Mouse (Mus musculus) E14TG2a.4 (cell line): ENCODE measurements at regions not wholly inside any gene's neighbourhood (a gene's known extent, or its start where the extent isn't known, plus 50 kb on each side); places are given as distances from the start of the nearest gene placed in this dataset.

Experiments
- CTCF ChIP-seq: conservative IDR thresholded peaks from 2 replicates; pipeline ENCODE4 v1.5.1; 2014; ENCODE audit warnings: low read length
- NANOG ChIP-seq: IDR thresholded peaks from 2 replicates; pipeline ENCODE4 v1.6.1; 2014; ENCODE audit warnings: borderline replicate concordance, low read length, mixed read lengths
- POU5F1 ChIP-seq: IDR thresholded peaks from 2 replicates; pipeline ENCODE4 v1.6.1; 2014; ENCODE audit warnings: low read length, borderline replicate concordance

DNA sequence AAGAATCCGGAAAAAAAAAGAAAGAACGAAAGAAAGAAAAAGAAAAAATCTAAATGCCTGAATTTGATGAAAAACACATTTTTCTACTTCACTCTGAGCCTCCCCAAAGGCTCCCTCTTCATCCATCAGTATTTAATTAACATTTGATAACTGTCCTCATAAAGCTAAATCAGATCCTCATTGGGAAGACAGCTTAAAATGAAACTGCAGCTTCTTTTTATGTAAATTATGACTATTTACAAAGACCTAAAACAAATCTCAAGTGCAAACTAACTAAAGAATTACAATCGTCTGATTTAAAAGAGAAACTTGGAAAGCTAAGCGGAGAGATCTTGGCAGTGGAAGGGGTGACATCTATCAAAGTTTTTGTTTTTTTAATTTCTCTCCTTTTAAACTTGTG lies 481.4 kb upstream of the Intu start:
- TF ChIP-seq CTCF (no peak), POU5F1 (no peak), NANOG (no peak)
